Mouse (Mus musculus) adrenal gland, adult (tissue): ENCODE results near the gene Pltp.

Experiments used
- DNase-seq, 2 experiments: peaks; one replicate each; pipeline ENCODE4 v3.0.0; 2022 to 2023; ENCODE audit warnings: low spot score in 1 of 2; ENCODE audit not compliant: inconsistent age in 2 of 2

Pltp gene

GRCm38 (mm10) chr2:164857101-164857821 lies at the start of gene Pltp:
Gene Pltp (minus strand): TSS chr2:164857711.
- peak; percentile 42 to 74 for DNase-seq

- no peak for DNase-seq
These were observed 48.6 kb upstream of the Pltp start for GRCm38 (mm10) chr2:164906071-164906470.

GRCm38 (mm10) chr2:164903496-164903895 lies 46.0 kb upstream of the Pltp start:
- DNase-seq = no peak

- no peak for DNase-seq
These were observed 43.9 kb upstream of the Pltp start for GRCm38 (mm10) chr2:164901380-164901779.

GRCm38 (mm10) chr2:164899723-164900459 lies 42.4 kb upstream of the Pltp start:
- DNase-seq = no peak

- no peak for DNase-seq
These were observed 41.5 kb upstream of the Pltp start for GRCm38 (mm10) chr2:164899034-164899433.

- DNase-seq = no peak
These were observed 40.5 kb upstream of the Pltp start for GRCm38 (mm10) chr2:164898008-164898407.

GRCm38 (mm10) chr2:164895885-164896284 lies 38.4 kb upstream of the Pltp start:
- no peak for DNase-seq

- DNase-seq = peak in 1 of 2 experiments; percentile 53
These were observed 37.1 kb upstream of the Pltp start for GRCm38 (mm10) chr2:164894644-164895043.

- DNase-seq = peak; percentile 68 to 75
These were observed 36.5 kb upstream of the Pltp start for GRCm38 (mm10) chr2:164894048-164894447.

GRCm38 (mm10) chr2:164892696-164893216 lies 35.2 kb upstream of the Pltp start:
- DNase-seq = no peak

- DNase-seq = peak in 1 of 2 experiments; percentile 47
These were observed 34.6 kb upstream of the Pltp start for GRCm38 (mm10) chr2:164891908-164892695.

GRCm38 (mm10) chr2:164891056-164891834 lies 33.7 kb upstream of the Pltp start:
- DNase-seq = peak in 1 of 2 experiments; percentile 43

- DNase-seq = peak in 1 of 2 experiments; percentile 36
These were observed 33.0 kb upstream of the Pltp start for GRCm38 (mm10) chr2:164890411-164891049.

GRCm38 (mm10) chr2:164889960-164890359 lies 32.4 kb upstream of the Pltp start:
- no peak for DNase-seq

- DNase-seq = peak in 1 of 2 experiments; percentile 39
These were observed 31.5 kb upstream of the Pltp start for GRCm38 (mm10) chr2:164888996-164889395.

GRCm38 (mm10) chr2:164886617-164887016 lies 29.1 kb upstream of the Pltp start:
- DNase-seq = peak in 1 of 2 experiments; percentile 33

GRCm38 (mm10) chr2:164885788-164886187 lies 28.3 kb upstream of the Pltp start:
- peak; percentile 75 to 89 for DNase-seq

- DNase-seq = peak in 1 of 2 experiments; percentile 56
These were observed 25.1 kb upstream of the Pltp start for GRCm38 (mm10) chr2:164882619-164883018.
